Mouse (Mus musculus): ENCODE results near the gene Ankrd13d.

DNA sequence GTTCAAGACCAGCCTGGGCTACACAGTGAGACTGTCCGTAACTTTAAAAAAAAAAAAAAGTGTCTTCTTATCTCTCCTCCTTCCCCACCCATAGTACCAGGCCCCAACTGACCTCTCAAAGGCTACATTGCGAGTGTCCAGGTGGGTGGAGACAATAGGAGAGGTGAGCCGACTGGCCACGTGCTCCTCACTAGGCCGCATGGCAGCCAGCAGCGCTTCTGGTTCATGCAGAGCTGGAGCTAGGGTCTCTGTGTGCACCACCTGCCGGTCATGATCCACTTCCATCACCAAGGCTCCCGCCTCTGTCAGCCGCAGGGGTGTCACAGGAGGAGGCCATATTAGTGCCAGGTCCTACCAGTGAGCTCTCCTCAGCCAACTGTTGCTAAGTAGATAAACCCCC, 2.5 kb downstream of the Ankrd13d start:
- TF ChIP-seq CTCF (IDR thresholded peaks at IDR 0.05; ENCODE audit: borderline replicate concordance, insufficient read depth, low read length) (no peak), POLR2A (IDR thresholded peaks at IDR 0.05; ENCODE audit: low read depth, low read length) (no peak)
